Comparison of ENCODE assay signal across 9 mouse cellular contexts in genomic region chr3:27607081-27607795, GRCm38 (mm10).
DNase-seq lines count a peak whose midpoint lies in the region; ATAC-seq lines count a peak whose summit lies in the region.
"Had no signal": no experiment of that assay in that cellular context is flagged by ENCODE, and none has a peak within 500 bp of the region (broad histone marks: within the 10 kb centered on the region; RNA-seq: fewer than 3 reads in every experiment).

No protein-coding gene starts in this region.

- H3K27me3 ChIP-seq in neural tube, embryonic 12.5 days (replicated peaks): no peaks in the 10 kb centered on the region
- no peaks in the 10 kb centered on the region for H3K27me3 ChIP-seq in embryonic facial prominence, embryonic 13.5 days
- no peaks in the 10 kb centered on the region for H3K27me3 ChIP-seq in heart, embryonic 14.5 days (ENCODE audit: control insufficient read depth, insufficient read depth, low read length)
- H3K27me3 ChIP-seq in kidney, embryonic 15.5 days: no peaks in the 10 kb centered on the region

- H3K9me3 ChIP-seq in neural tube, embryonic 12.5 days: no peaks in the 10 kb centered on the region
- no peaks in the 10 kb centered on the region for H3K9me3 ChIP-seq in embryonic facial prominence, embryonic 13.5 days
- no peaks in the 10 kb centered on the region for H3K9me3 ChIP-seq in heart, embryonic 14.5 days (ENCODE audit: control insufficient read depth, low read length)
- no peaks in the 10 kb centered on the region for H3K9me3 ChIP-seq in kidney, embryonic 15.5 days (replicated peaks)

- ATAC-seq in neural tube, embryonic 12.5 days (ENCODE audit: low FRiP score, low read depth): 0 out of 2 replicates have a peak, but pooled peaks have one; percentile 41
- ATAC-seq in embryonic facial prominence, embryonic 13.5 days (ENCODE audit: insufficient number of reproducible peaks, insufficient read depth, low FRiP score, low TSS enrichment, low read depth): peak; percentile 87
- peak; percentile 94 for ATAC-seq in heart, embryonic 14.5 days (ENCODE audit: insufficient number of reproducible peaks, insufficient read depth, low FRiP score, low read depth)
- peak; percentile 75 for ATAC-seq in kidney, embryonic 15.5 days (replicated peaks; ENCODE audit: low FRiP score)

- no peaks in the 10 kb centered on the region for H3K36me3 ChIP-seq in neural tube, embryonic 12.5 days
- H3K36me3 ChIP-seq in embryonic facial prominence, embryonic 13.5 days: no peaks in the 10 kb centered on the region
- no peaks in the 10 kb centered on the region for H3K36me3 ChIP-seq in heart, embryonic 14.5 days (ENCODE audit: control insufficient read depth, insufficient read depth, low read length)
- H3K36me3 ChIP-seq in kidney, embryonic 15.5 days: no peaks in the 10 kb centered on the region

- WGBS in neural tube, embryonic 12.5 days: 68% methylated on average over 9 of the region's 9 CpGs
- 27% methylated on average over 9 of the region's 9 CpGs for WGBS in embryonic facial prominence, embryonic 13.5 days
- 11% methylated on average over 9 of the region's 9 CpGs for WGBS in heart, embryonic 14.5 days
- WGBS in kidney, embryonic 15.5 days: 31% methylated on average over 9 of the region's 9 CpGs

- H3K4me2 ChIP-seq in neural tube, embryonic 12.5 days (replicated peaks): no peak overlapping the region
- peak overlapping the region; percentile 17 for H3K4me2 ChIP-seq in embryonic facial prominence, embryonic 13.5 days
- peak overlapping the region; percentile 37 for H3K4me2 ChIP-seq in heart, embryonic 14.5 days (ENCODE audit: low read length)
- H3K4me2 ChIP-seq in kidney, embryonic 15.5 days: no peak overlapping the region

- no peak overlapping the region for H3K4me3 ChIP-seq in neural tube, embryonic 12.5 days
- H3K4me3 ChIP-seq in embryonic facial prominence, embryonic 13.5 days: no peak overlapping the region
- H3K4me3 ChIP-seq in heart, embryonic 14.5 days (ENCODE audit: control insufficient read depth in 1 of 2, insufficient read depth in 1 of 2, low read depth in 1 of 2, low read length in 2 of 2): no peak overlapping the region
- no peak overlapping the region for H3K4me3 ChIP-seq in kidney, embryonic 15.5 days (replicated peaks)

- DNase-seq in neural tube, embryonic 10.5 days (ENCODE audit: extremely low spot score, low spot score): no peak
- peak; percentile 59 to 63 for DNase-seq in lung, adult 18-20 months
- peak; percentile 75 to 79 for DNase-seq in right cerebral cortex, postnatal 10 days (ENCODE audit: low spot score in 2 of 2)
- no peak for DNase-seq in T-cell, adult 2 months (ENCODE audit: low spot score)

- peaks cover 10% of the 10 kb centered on the region for H3K4me1 ChIP-seq in neural tube, embryonic 12.5 days
- H3K4me1 ChIP-seq in embryonic facial prominence, embryonic 13.5 days: peaks cover 56% of the 10 kb centered on the region
- H3K4me1 ChIP-seq in heart, embryonic 14.5 days (ENCODE audit: control insufficient read depth in 2 of 2, insufficient read depth in 2 of 2, low read length in 2 of 2): peaks cover 28 to 47% of the 10 kb centered on the region in 2 experiments
- peaks cover 62% of the 10 kb centered on the region for H3K4me1 ChIP-seq in kidney, embryonic 15.5 days

- no peak overlapping the region for H3K27ac ChIP-seq in neural tube, embryonic 12.5 days
- H3K27ac ChIP-seq in embryonic facial prominence, embryonic 13.5 days: peak overlapping the region; percentile 89
- H3K27ac ChIP-seq in heart, embryonic 14.5 days (replicated peaks in 1 of 2; ENCODE audit: control insufficient read depth in 1 of 2, insufficient read depth in 1 of 2, low read depth in 2 of 2, low read length in 2 of 2): peak overlapping the region; percentile 83 to 93
- peak overlapping the region; percentile 78 for H3K27ac ChIP-seq in kidney, embryonic 15.5 days
- H3K27ac ChIP-seq: macrophage had no signal

- H3K9ac ChIP-seq in neural tube, embryonic 12.5 days: no peak overlapping the region
- 0 out of 2 replicates have a peak overlapping the region, but pooled peaks have one; percentile 27 for H3K9ac ChIP-seq in embryonic facial prominence, embryonic 13.5 days
- H3K9ac ChIP-seq in heart, embryonic 14.5 days (ENCODE audit: low read length): peak overlapping the region; percentile 59
- H3K9ac ChIP-seq in kidney, embryonic 15.5 days: no peak overlapping the region

Comparison
In these comparisons a context has a peak if more than half of its experiments do, and no peak if none do; other contexts are left out.
1. ATAC-seq: peak in every context shown above with its lines; median percentile 94 in heart, embryonic 14.5 days; 87 in embryonic facial prominence, embryonic 13.5 days; 75 in kidney, embryonic 15.5 days; 41 in neural tube, embryonic 12.5 days.
2. H3K4me2 ChIP-seq: peak in embryonic facial prominence, embryonic 13.5 days (single experiment) and heart, embryonic 14.5 days (single experiment); none in neural tube, embryonic 12.5 days (single experiment) and kidney, embryonic 15.5 days (single experiment).
3. H3K9ac ChIP-seq: peak in embryonic facial prominence, embryonic 13.5 days (single experiment) and heart, embryonic 14.5 days (single experiment); none in neural tube, embryonic 12.5 days (single experiment) and kidney, embryonic 15.5 days (single experiment).
4. DNase-seq: peak in lung, adult 18-20 months (2 of 2) and right cerebral cortex, postnatal 10 days (2 of 2); none in neural tube, embryonic 10.5 days (single experiment) and T-cell, adult 2 months (single experiment).